Mouse (Mus musculus): ENCODE results near the gene Asrgl1.

DNA sequence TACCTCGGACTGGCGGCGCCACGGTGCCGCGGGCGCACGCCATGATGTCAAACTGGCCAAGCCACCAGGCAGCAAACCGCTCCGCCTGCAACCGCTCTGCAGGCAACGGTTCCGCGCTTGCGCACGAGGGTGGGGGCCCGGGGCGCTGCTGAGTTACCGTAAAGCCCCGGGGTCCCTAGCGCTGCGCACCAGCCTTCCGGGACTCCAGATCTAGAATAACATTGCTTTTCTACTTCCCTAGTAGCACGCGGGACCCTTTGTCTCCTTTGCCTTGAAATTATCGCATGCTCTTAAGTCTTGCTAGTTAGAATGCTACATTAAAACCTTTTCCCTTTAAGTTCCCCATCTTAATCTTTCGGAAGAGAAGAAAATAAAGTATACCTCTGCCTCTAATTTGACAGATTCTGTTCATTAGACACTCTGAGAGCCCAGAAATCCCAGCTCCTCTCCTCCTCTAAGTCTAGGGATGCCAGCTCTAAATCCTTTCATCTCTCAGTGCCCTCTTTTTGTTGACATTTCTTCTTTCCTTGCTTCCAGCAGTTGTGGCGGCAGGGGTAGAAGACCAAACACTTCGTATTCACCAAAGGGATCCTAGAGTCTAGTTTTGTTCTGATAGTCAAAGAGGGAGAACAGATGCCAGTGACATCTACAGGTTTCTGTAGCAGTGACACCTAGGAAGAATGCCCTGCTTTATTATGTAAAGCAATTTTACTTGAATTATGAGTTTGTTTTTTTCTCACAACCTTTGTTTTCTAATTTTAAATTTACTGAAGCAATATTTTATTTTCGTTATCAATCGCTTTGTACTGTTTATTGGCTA lies at the start of gene Asrgl1:
- TF ChIP-seq TAL1 (IDR thresholded peaks at IDR 0.05; ENCODE audit: low read length) (no peak), GATA1 (IDR thresholded peaks at IDR 0.05; ENCODE audit: low read length) (no peak)

Measured in erythroblast, embryonic 14.5 days (primary cell).